Mouse (Mus musculus): ENCODE measurements around the gene Wfdc5. TPM values are rescaled to one million over a fixed set of nuclear protein-coding genes. Genes with fewer than 3 reads are reported as not detected.

Gene Wfdc5
- polyA plus RNA-seq, 1 experiment from 2014 or later, result not detected

DNA sequence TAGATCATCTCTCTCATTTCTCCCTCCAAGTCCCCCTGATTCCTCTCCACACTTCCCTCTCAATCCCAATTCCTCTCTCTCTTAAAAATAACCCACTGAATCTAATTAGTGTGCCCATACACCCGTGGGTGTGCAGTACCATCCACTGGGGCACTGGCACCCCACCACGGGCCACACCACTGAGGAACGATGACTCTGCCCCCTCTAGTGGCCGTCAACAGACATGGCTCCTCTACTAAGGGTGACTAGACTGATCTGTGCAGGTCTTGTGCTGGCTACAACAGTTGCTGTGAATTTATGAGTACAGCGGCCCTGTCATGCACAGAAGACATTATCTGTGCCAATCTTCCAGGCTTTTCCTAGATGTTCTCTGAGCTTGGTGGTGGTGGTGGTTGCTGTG, 6.2 kb upstream of the Wfdc5 start:
- Histone ChIP-seq H3K36me3 (ENCODE audit: control insufficient read depth, insufficient read depth, low read length) (no peaks in the 10 kb centered on the region), H3K9me3 (ENCODE audit: control insufficient read depth, low read length) (peaks cover 2% of the 10 kb centered on the region; the same call in 1 of the 2 replicates), H3K4me2 (ENCODE audit: low read length) (no peak overlapping the region), H3K4me3 (ENCODE audit: control insufficient read depth in 1 of 2, insufficient read depth in 1 of 2, low read depth in 1 of 2, low read length in 2 of 2) (no peak overlapping the region), H3K4me1 (ENCODE audit: control insufficient read depth in 2 of 2, insufficient read depth in 2 of 2, low read length in 2 of 2) (no peaks in the 10 kb centered on the region), H3K9ac (ENCODE audit: low read length) (no peak overlapping the region), H3K27ac (replicated peaks in 1 of 2; ENCODE audit: control insufficient read depth in 1 of 2, insufficient read depth in 1 of 2, low read depth in 2 of 2, low read length in 2 of 2) (no peak overlapping the region), H3K27me3 (ENCODE audit: control insufficient read depth, insufficient read depth, low read length) (no peaks in the 10 kb centered on the region)
- ATAC-seq (ENCODE audit: insufficient number of reproducible peaks, insufficient read depth, low FRiP score, low read depth), result no peak
- 27% methylated on average over 5 of the region's 5 CpGs for WGBS

DNA sequence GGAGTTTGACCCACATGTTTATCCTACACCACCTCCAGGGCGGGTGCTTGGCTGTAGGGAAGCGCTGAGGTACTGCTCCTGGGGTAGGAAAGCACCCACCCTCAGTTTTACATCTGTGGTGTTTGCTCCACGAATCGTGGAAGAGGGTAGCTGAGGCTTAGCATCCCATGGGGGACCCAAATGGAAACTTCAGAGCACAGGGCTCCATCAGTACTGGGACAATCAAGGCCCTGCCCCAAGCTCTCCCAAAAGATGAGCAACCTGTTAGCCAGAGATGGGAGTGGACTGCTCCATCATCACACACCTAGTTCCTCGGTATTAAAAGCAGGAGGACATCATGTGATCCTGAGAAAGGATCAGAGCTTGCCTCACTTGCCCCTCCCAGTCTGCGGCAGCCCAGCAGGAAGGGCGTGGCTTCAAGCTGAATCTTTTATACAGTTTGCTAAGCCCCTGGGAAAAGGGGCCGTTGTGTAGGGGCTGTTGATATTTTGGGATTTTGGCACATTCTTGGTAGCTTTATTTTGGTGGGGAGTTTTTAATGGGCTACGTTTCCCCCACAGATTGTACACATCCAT, 1.7 kb upstream of the Wfdc5 start:
- Histone ChIP-seq H3K36me3 (ENCODE audit: control insufficient read depth, insufficient read depth, low read length) (no peaks in the 10 kb centered on the region), H3K27me3 (ENCODE audit: control insufficient read depth, insufficient read depth, low read length) (peaks cover 5% of the 10 kb centered on the region; the same call in 1 of the 2 replicates), H3K9ac (ENCODE audit: low read length) (no peak overlapping the region), H3K9me3 (ENCODE audit: control insufficient read depth, low read length) (peaks cover 2% of the 10 kb centered on the region; the same call in 1 of the 2 replicates), H3K4me3 (ENCODE audit: control insufficient read depth in 1 of 2, insufficient read depth in 1 of 2, low read depth in 1 of 2, low read length in 2 of 2) (no peak overlapping the region), H3K27ac (replicated peaks in 1 of 2; ENCODE audit: control insufficient read depth in 1 of 2, insufficient read depth in 1 of 2, low read depth in 2 of 2, low read length in 2 of 2) (no peak overlapping the region), H3K4me2 (ENCODE audit: low read length) (no peak overlapping the region), H3K4me1 (ENCODE audit: control insufficient read depth in 2 of 2, insufficient read depth in 2 of 2, low read length in 2 of 2) (no peaks in the 10 kb centered on the region)
- 41% methylated on average over 9 of the region's 9 CpGs for WGBS
- ATAC-seq (ENCODE audit: insufficient number of reproducible peaks, insufficient read depth, low FRiP score, low read depth), result no peak

GRCm38 (mm10) chr2:164183340-164183739, 798 bp upstream of the Wfdc5 start:
- ATAC-seq (ENCODE audit: insufficient number of reproducible peaks, insufficient read depth, low FRiP score, low read depth), result no peak
- Histone ChIP-seq H3K4me2 (ENCODE audit: low read length) (no peak overlapping the region), H3K4me3 (ENCODE audit: control insufficient read depth in 1 of 2, insufficient read depth in 1 of 2, low read depth in 1 of 2, low read length in 2 of 2) (no peak overlapping the region), H3K36me3 (ENCODE audit: control insufficient read depth, insufficient read depth, low read length) (no peaks in the 10 kb centered on the region), H3K27ac (replicated peaks in 1 of 2; ENCODE audit: control insufficient read depth in 1 of 2, insufficient read depth in 1 of 2, low read depth in 2 of 2, low read length in 2 of 2) (no peak overlapping the region), H3K27me3 (ENCODE audit: control insufficient read depth, insufficient read depth, low read length) (peaks cover 6% of the 10 kb centered on the region), H3K9me3 (ENCODE audit: control insufficient read depth, low read length) (no peaks in the 10 kb centered on the region), H3K4me1 (ENCODE audit: control insufficient read depth in 2 of 2, insufficient read depth in 2 of 2, low read length in 2 of 2) (no peaks in the 10 kb centered on the region), H3K9ac (ENCODE audit: low read length) (no peak overlapping the region)
- WGBS, result 72% methylated on average over 9 of the region's 9 CpGs

- H3K4me3 ChIP-seq (ENCODE audit: control insufficient read depth in 1 of 2, insufficient read depth in 1 of 2, low read depth in 1 of 2, low read length in 2 of 2), result no peak overlapping the region
- H3K27ac ChIP-seq (replicated peaks in 1 of 2; ENCODE audit: control insufficient read depth in 1 of 2, insufficient read depth in 1 of 2, low read depth in 2 of 2, low read length in 2 of 2), result no peak overlapping the region
- H3K9ac ChIP-seq (ENCODE audit: low read length), result no peak overlapping the region
- 84% methylated on average over 4 of the region's 4 CpGs for WGBS
- no peak for ATAC-seq (ENCODE audit: insufficient number of reproducible peaks, insufficient read depth, low FRiP score, low read depth)
- H3K9me3 ChIP-seq (ENCODE audit: control insufficient read depth, low read length), result no peaks in the 10 kb centered on the region
- no peaks in the 10 kb centered on the region for H3K36me3 ChIP-seq (ENCODE audit: control insufficient read depth, insufficient read depth, low read length)
- no peak overlapping the region for H3K4me2 ChIP-seq (ENCODE audit: low read length)
- no peaks in the 10 kb centered on the region for H3K4me1 ChIP-seq (ENCODE audit: control insufficient read depth in 2 of 2, insufficient read depth in 2 of 2, low read length in 2 of 2)
- peaks cover 18% of the 10 kb centered on the region for H3K27me3 ChIP-seq (ENCODE audit: control insufficient read depth, insufficient read depth, low read length)
These were observed 1.8 kb downstream of the Wfdc5 start for GRCm38 (mm10) chr2:164180770-164181169.

GRCm38 (mm10) chr2:164180124-164180523, 2.4 kb downstream of the Wfdc5 start:
- Histone ChIP-seq H3K4me2 (ENCODE audit: low read length) (no peak overlapping the region), H3K36me3 (ENCODE audit: control insufficient read depth, insufficient read depth, low read length) (no peaks in the 10 kb centered on the region), H3K4me3 (ENCODE audit: control insufficient read depth in 1 of 2, insufficient read depth in 1 of 2, low read depth in 1 of 2, low read length in 2 of 2) (no peak overlapping the region), H3K9me3 (ENCODE audit: control insufficient read depth, low read length) (no peaks in the 10 kb centered on the region), H3K27ac (replicated peaks in 1 of 2; ENCODE audit: control insufficient read depth in 1 of 2, insufficient read depth in 1 of 2, low read depth in 2 of 2, low read length in 2 of 2) (no peak overlapping the region), H3K27me3 (ENCODE audit: control insufficient read depth, insufficient read depth, low read length) (peaks cover 18% of the 10 kb centered on the region), H3K4me1 (ENCODE audit: control insufficient read depth in 2 of 2, insufficient read depth in 2 of 2, low read length in 2 of 2) (peaks cover 0 to under 1% of the 10 kb centered on the region in 2 experiments; a peak in 1 of 4 replicates), H3K9ac (ENCODE audit: low read length) (no peak overlapping the region)
- WGBS, result 36% methylated on average over 3 of the region's 3 CpGs
- ATAC-seq (ENCODE audit: insufficient number of reproducible peaks, insufficient read depth, low FRiP score, low read depth), result no peak

- H3K4me3 ChIP-seq (ENCODE audit: control insufficient read depth in 1 of 2, insufficient read depth in 1 of 2, low read depth in 1 of 2, low read length in 2 of 2), result no peak overlapping the region
- H3K9ac ChIP-seq (ENCODE audit: low read length), result no peak overlapping the region
- no peak overlapping the region for H3K4me2 ChIP-seq (ENCODE audit: low read length)
- H3K36me3 ChIP-seq (ENCODE audit: control insufficient read depth, insufficient read depth, low read length), result no peaks in the 10 kb centered on the region
- no peak overlapping the region for H3K27ac ChIP-seq (replicated peaks in 1 of 2; ENCODE audit: control insufficient read depth in 1 of 2, insufficient read depth in 1 of 2, low read depth in 2 of 2, low read length in 2 of 2)
- peaks cover 18% of the 10 kb centered on the region for H3K27me3 ChIP-seq (ENCODE audit: control insufficient read depth, insufficient read depth, low read length)
- ATAC-seq (ENCODE audit: insufficient number of reproducible peaks, insufficient read depth, low FRiP score, low read depth), result no peak
- H3K4me1 ChIP-seq (ENCODE audit: control insufficient read depth in 2 of 2, insufficient read depth in 2 of 2, low read length in 2 of 2), result peaks cover 10 to 17% of the 10 kb centered on the region in 2 experiments; a peak in 3 of 4 replicates
- WGBS, result 71% methylated on average over 5 of the region's 5 CpGs
- H3K9me3 ChIP-seq (ENCODE audit: control insufficient read depth, low read length), result no peaks in the 10 kb centered on the region
These were observed 4.7 kb downstream of the Wfdc5 start for GRCm38 (mm10) chr2:164177831-164178230.

- 75% methylated on average over 3 of the region's 3 CpGs for WGBS
- H3K27ac ChIP-seq (replicated peaks in 1 of 2; ENCODE audit: control insufficient read depth in 1 of 2, insufficient read depth in 1 of 2, low read depth in 2 of 2, low read length in 2 of 2), result no peak overlapping the region
- no peaks in the 10 kb centered on the region for H3K9me3 ChIP-seq (ENCODE audit: control insufficient read depth, low read length)
- no peak for ATAC-seq (ENCODE audit: insufficient number of reproducible peaks, insufficient read depth, low FRiP score, low read depth)
- peaks cover 11 to 22% of the 10 kb centered on the region in 2 experiments; a peak in 3 of 4 replicates for H3K4me1 ChIP-seq (ENCODE audit: control insufficient read depth in 2 of 2, insufficient read depth in 2 of 2, low read length in 2 of 2)
- no peak overlapping the region for H3K9ac ChIP-seq (ENCODE audit: low read length)
- no peaks in the 10 kb centered on the region for H3K36me3 ChIP-seq (ENCODE audit: control insufficient read depth, insufficient read depth, low read length)
- no peak overlapping the region for H3K4me3 ChIP-seq (ENCODE audit: control insufficient read depth in 1 of 2, insufficient read depth in 1 of 2, low read depth in 1 of 2, low read length in 2 of 2)
- H3K4me2 ChIP-seq (ENCODE audit: low read length), result no peak overlapping the region
- peaks cover 28% of the 10 kb centered on the region for H3K27me3 ChIP-seq (ENCODE audit: control insufficient read depth, insufficient read depth, low read length)
These were observed 6.7 kb downstream of the Wfdc5 start for GRCm38 (mm10) chr2:164175850-164176249.
